Mouse (Mus musculus) MEL (cell line): ENCODE results near the gene Anapc15. TPM values are rescaled to one million over a fixed set of nuclear protein-coding genes. Genes with fewer than 3 reads are reported as not detected.

ENCODE experiments used
- DNase-seq: peaks from one replicate; pipeline ENCODE4 v3.0.0; 2011; ENCODE audit warnings: low read depth, low spot score
- H3K27ac ChIP-seq: 2 replicates; pipeline ENCODE4 v1.5.1; 2012; ENCODE audit warnings: low read depth, mild to moderate bottlenecking, control low read depth, low read length, moderate library complexity; ENCODE audit not compliant: control insufficient read depth
- H3K27me3 ChIP-seq, 2 experiments: fragments of 150-350 bp in 1 of 2; sonication (generic) in 1 of 2; 2 replicates each; pipeline ENCODE4 v1.6.1; 2012; ENCODE audit warnings: low read length in 2 of 2, mild to moderate bottlenecking in 2 of 2, improper control_type of control experiment in 1 of 2, moderate library complexity in 1 of 2; ENCODE audit not compliant: insufficient read depth in 2 of 2, control insufficient read depth in 1 of 2
- H3K36me3 ChIP-seq, 2 experiments: 2 replicates each; pipeline ENCODE4 v1.6.1; 2012 to 2014; ENCODE audit warnings: low read length in 2 of 2, improper control_type of control experiment in 1 of 2, inconsistent platforms in 1 of 2, mild to moderate bottlenecking in 1 of 2; ENCODE audit not compliant: insufficient read depth in 2 of 2, control insufficient read depth in 1 of 2
- H3K4me1 ChIP-seq, 2 experiments: fragments of 150-350 bp in 1 of 2; sonication (generic) in 1 of 2; 2 replicates each; pipeline ENCODE4 v1.6.1; 2012; ENCODE audit warnings: low read length in 2 of 2, improper control_type of control experiment in 1 of 2, mild to moderate bottlenecking in 1 of 2; ENCODE audit not compliant: insufficient read depth in 2 of 2, control insufficient read depth in 1 of 2
- H3K4me3 ChIP-seq, 2 experiments: fragments of 150-350 bp in 1 of 2; sonication (generic) in 1 of 2; 2 replicates each; pipeline ENCODE4 v1.5.1; 2012; ENCODE audit warnings: low read depth in 2 of 2, low read length in 2 of 2, mild to moderate bottlenecking in 2 of 2, moderate library complexity in 2 of 2, control low read depth in 1 of 2, improper control_type of control experiment in 1 of 2; ENCODE audit not compliant: control insufficient read depth in 1 of 2, insufficient read depth in 1 of 2
- H3K79me2 ChIP-seq: 2 replicates; pipeline ENCODE4 v1.6.1; 2012; ENCODE audit warnings: mild to moderate bottlenecking, low read length, moderate library complexity; ENCODE audit not compliant: control insufficient read depth, poor library complexity, insufficient read depth
- H3K9ac ChIP-seq: 2 replicates; pipeline ENCODE4 v1.6.1; 2012; ENCODE audit warnings: low read depth, mild to moderate bottlenecking, control low read depth, low read length, moderate library complexity; ENCODE audit not compliant: control insufficient read depth, poor library complexity, severe bottlenecking
- H3K9me3 ChIP-seq: fragments of 150-350 bp; sonication (generic); replicated peaks from 2 replicates; pipeline ENCODE4 v1.6.1; 2012; ENCODE audit warnings: mild to moderate bottlenecking, low read length, improper control_type of control experiment, moderate library complexity; ENCODE audit not compliant: insufficient read depth
- BHLHE40 ChIP-seq: IDR thresholded peaks from 2 replicates; pipeline ENCODE4 v1.6.1; 2012; ENCODE audit warnings: low read depth, mild to moderate bottlenecking, inconsistent platforms, low read length, improper control_type of control experiment, borderline replicate concordance
- CHD2 ChIP-seq: IDR thresholded peaks from 2 replicates; pipeline ENCODE4 v1.6.1; 2011; ENCODE audit warnings: low read length, improper control_type of control experiment
- CTCF ChIP-seq, 3 experiments: IDR thresholded peaks in 2 of 3; conservative IDR thresholded peaks in 1 of 3; 2 replicates each; pipeline ENCODE4 v1.5.1; 2011 to 2012; ENCODE audit warnings: low read length in 3 of 3, low read depth in 2 of 3, mild to moderate bottlenecking in 2 of 3, improper control_type of control experiment in 1 of 3, inconsistent platforms in 1 of 3, mixed read lengths in 1 of 3, moderate library complexity in 1 of 3; ENCODE audit not compliant: control insufficient read depth in 1 of 3, insufficient read depth in 1 of 3, poor library complexity in 1 of 3, severe bottlenecking in 1 of 3
- EP300 ChIP-seq, 2 experiments: IDR thresholded peaks; 2 replicates each; pipeline ENCODE4 v1.6.1; 2011; ENCODE audit warnings: improper control_type of control experiment in 2 of 2, low read length in 2 of 2, low read depth in 1 of 2, mild to moderate bottlenecking in 1 of 2
- ETS1 ChIP-seq: IDR thresholded peaks from 2 replicates; pipeline ENCODE4 v1.6.1; 2012; ENCODE audit warnings: low read depth, mild to moderate bottlenecking, inconsistent platforms, low read length, improper control_type of control experiment, moderate library complexity
- HCFC1 ChIP-seq: IDR thresholded peaks from 2 replicates; pipeline ENCODE4 v1.6.1; 2012; ENCODE audit warnings: low read depth, mild to moderate bottlenecking, inconsistent platforms, low read length, improper control_type of control experiment, moderate library complexity
- JUND ChIP-seq: IDR thresholded peaks from 2 replicates; pipeline ENCODE4 v1.6.1; 2011; ENCODE audit warnings: low read depth, mild to moderate bottlenecking, improper control_type of control experiment, low read length
- KAT2A ChIP-seq: conservative IDR thresholded peaks from 2 replicates; pipeline ENCODE4 v1.6.1; 2012; ENCODE audit warnings: low read depth, low read length, improper control_type of control experiment, inconsistent platforms
- MAZ ChIP-seq: IDR thresholded peaks from 2 replicates; pipeline ENCODE4 v1.6.1; 2012; ENCODE audit warnings: low read depth, mild to moderate bottlenecking, inconsistent platforms, low read length, improper control_type of control experiment
- MEF2A ChIP-seq: IDR thresholded peaks from 2 replicates; pipeline ENCODE4 v1.6.1; 2014; ENCODE audit warnings: low read depth, mild to moderate bottlenecking, inconsistent platforms, low read length, improper control_type of control experiment; ENCODE audit not compliant: poor library complexity, insufficient replicate concordance, severe bottlenecking; ENCODE audit errors: extremely low read depth
- MXI1 ChIP-seq: IDR thresholded peaks from 2 replicates; pipeline ENCODE4 v1.6.1; 2011; ENCODE audit warnings: mild to moderate bottlenecking, low read depth, low read length, improper control_type of control experiment
- MYC ChIP-seq: IDR thresholded peaks from 2 replicates; pipeline ENCODE4 v1.6.1; 2011; ENCODE audit warnings: low read depth, mild to moderate bottlenecking, low read length, improper control_type of control experiment, moderate library complexity
- NELFE ChIP-seq: IDR thresholded peaks from 2 replicates; pipeline ENCODE4 v1.6.1; 2011; ENCODE audit warnings: low read depth, low read length, improper control_type of control experiment
- NRF1 ChIP-seq: IDR thresholded peaks from 2 replicates; pipeline ENCODE4 v1.6.1; 2014; ENCODE audit warnings: low read depth, mild to moderate bottlenecking, inconsistent platforms, low read length, improper control_type of control experiment, moderate library complexity; ENCODE audit not compliant: poor library complexity, insufficient read depth, severe bottlenecking
- POLR2A ChIP-seq, 2 experiments: IDR thresholded peaks; 2 replicates each; pipeline ENCODE4 v1.6.1; 2011 to 2012; ENCODE audit warnings: low read length in 2 of 2, mild to moderate bottlenecking in 2 of 2, control low read depth in 1 of 2, improper control_type of control experiment in 1 of 2, low read depth in 1 of 2, moderate library complexity in 1 of 2; ENCODE audit not compliant: control insufficient read depth in 1 of 2, insufficient read depth in 1 of 2, poor library complexity in 1 of 2
- POLR2AphosphoS2 ChIP-seq: IDR thresholded peaks from 2 replicates; pipeline ENCODE4 v1.6.1; 2011; ENCODE audit warnings: low read length, improper control_type of control experiment
- RAD21 ChIP-seq: IDR thresholded peaks from 2 replicates; pipeline ENCODE4 v1.6.1; 2011; ENCODE audit warnings: mild to moderate bottlenecking, low read depth, low read length, improper control_type of control experiment
- SIN3A ChIP-seq: IDR thresholded peaks from 2 replicates; pipeline ENCODE4 v1.6.1; 2012; ENCODE audit warnings: low read length, improper control_type of control experiment, inconsistent platforms
- TAL1 ChIP-seq: IDR thresholded peaks from 2 replicates; pipeline ENCODE4 v1.6.1; 2012; ENCODE audit warnings: mild to moderate bottlenecking, inconsistent platforms, low read length, moderate library complexity, mixed read lengths
- TBP ChIP-seq: IDR thresholded peaks from 2 replicates; pipeline ENCODE4 v1.8.0; 2011; ENCODE audit warnings: low read depth, low read length, improper control_type of control experiment
- UBTF ChIP-seq: IDR thresholded peaks from 2 replicates; pipeline ENCODE4 v1.6.1; 2012; ENCODE audit warnings: low read depth, mild to moderate bottlenecking, inconsistent platforms, low read length, improper control_type of control experiment, moderate library complexity, borderline replicate concordance; ENCODE audit not compliant: insufficient read depth
- USF2 ChIP-seq, 2 experiments: IDR thresholded peaks; 2 replicates each; pipeline ENCODE4 v1.6.1; 2011 to 2012; ENCODE audit warnings: improper control_type of control experiment in 2 of 2, low read length in 2 of 2, borderline replicate concordance in 1 of 2, inconsistent platforms in 1 of 2, low read depth in 1 of 2, mild to moderate bottlenecking in 1 of 2; ENCODE audit not compliant: insufficient read depth in 1 of 2
- ZKSCAN1 ChIP-seq: IDR thresholded peaks from 2 replicates; pipeline ENCODE4 v1.6.1; 2012; ENCODE audit warnings: low read depth, mild to moderate bottlenecking, inconsistent platforms, low read length, improper control_type of control experiment, moderate library complexity
- ZMIZ1 ChIP-seq: IDR thresholded peaks from 2 replicates; pipeline ENCODE4 v1.6.1; 2012; ENCODE audit warnings: low read depth, mild to moderate bottlenecking, inconsistent platforms, low read length, improper control_type of control experiment, moderate library complexity
- ZNF384 ChIP-seq: IDR thresholded peaks from 2 replicates; pipeline ENCODE4 v1.6.1; 2012; ENCODE audit warnings: low read depth, mild to moderate bottlenecking, inconsistent platforms, low read length, improper control_type of control experiment
- polyA plus RNA-seq, 2 experiments: library from polyadenylated mRNA; stranded (reverse) in 1 of 2; unstranded in 1 of 2; fragments of >175 nt in 1 of 2; fragments of >200 nt in 1 of 2; gene quantifications; 2 replicates each; pipeline versions ENCODE4 v1.2.1 to v1.2.4; 2012; ENCODE audit warnings: low replicate concordance in 2 of 2, low read depth in 1 of 2; ENCODE audit not compliant: insufficient read length in 2 of 2, insufficient read depth in 1 of 2, missing spikeins in 1 of 2
- total RNA-seq: library from RNA; depleted of rRNA; stranded (reverse); fragments of 300-350 nt; gene quantifications from 2 replicates; pipeline ENCODE4 v1.2.3, GENCODE M21; 2012

Anapc15 gene
- total and polyA plus RNA-seq, 3 experiments: 68.7 to 103 TPM; not detected in 1

- no peak overlapping the region for H3K27ac ChIP-seq
- no peak for DNase-seq
- H3K27me3 ChIP-seq: no peaks in the 10 kb centered on the region; a peak in 2 of 4 replicates
- no peak overlapping the region for H3K9ac ChIP-seq
- no peak overlapping the region for H3K4me3 ChIP-seq
- TF ChIP-seq MAZ: no peak
- no peak for TF ChIP-seq SIN3A
- no peak for TF ChIP-seq KAT2A
- TF ChIP-seq ZKSCAN1: no peak
- TF ChIP-seq CHD2: no peak
- TF ChIP-seq HCFC1: no peak
- no peak for TF ChIP-seq USF2 (IDR thresholded peaks at IDR 0.05; ENCODE audit: borderline replicate concordance in 1 of 2, insufficient read depth in 1 of 2, low read depth in 1 of 2, low read length in 2 of 2)
- TF ChIP-seq ETS1: no peak
- no peak for TF ChIP-seq JUND
- no peak for TF ChIP-seq ZMIZ1
- TF ChIP-seq TBP: no peak
- no peak for TF ChIP-seq EP300 (IDR thresholded peaks at IDR 0.05; ENCODE audit: low read depth in 1 of 2, low read length in 2 of 2)
- TF ChIP-seq MEF2A: no peak
- no peak for TF ChIP-seq POLR2A (IDR thresholded peaks at IDR 0.05; ENCODE audit: control insufficient read depth in 1 of 2, insufficient read depth in 1 of 2, low read depth in 1 of 2, low read length in 2 of 2, poor library complexity in 1 of 2)
- TF ChIP-seq MXI1: no peak
- TF ChIP-seq MYC: no peak
- no peak for TF ChIP-seq TAL1
- no peak for TF ChIP-seq ZNF384
- no peaks in the 10 kb centered on the region for H3K4me1 ChIP-seq
- H3K9me3 ChIP-seq: no peaks in the 10 kb centered on the region
- no peaks in the 10 kb centered on the region for H3K79me2 ChIP-seq
- no peaks in the 10 kb centered on the region for H3K36me3 ChIP-seq
Measured at GRCm38 (mm10) chr7:101871296-101871695, 7.8 kb downstream of the Anapc15 start.

GRCm38 (mm10) chr7:101875978-101876377 is 12.5 kb downstream of the Anapc15 start:
- Histone ChIP-seq H3K9ac (no peak overlapping the region), H3K27ac (no peak overlapping the region), H3K27me3 (no peaks in the 10 kb centered on the region; a peak in 1 of 4 replicates), H3K4me1 (no peaks in the 10 kb centered on the region), H3K4me3 (no peak overlapping the region), H3K9me3 (no peaks in the 10 kb centered on the region), H3K79me2 (no peaks in the 10 kb centered on the region), H3K36me3 (no peaks in the 10 kb centered on the region)
- no peak for TF ChIP-seq CHD2
- no peak for TF ChIP-seq KAT2A
- no peak for TF ChIP-seq MXI1
- TF ChIP-seq SIN3A: no peak
- no peak for TF ChIP-seq RAD21
- TF ChIP-seq UBTF: no peak
- TF ChIP-seq USF2 (IDR thresholded peaks at IDR 0.05; ENCODE audit: borderline replicate concordance in 1 of 2, insufficient read depth in 1 of 2, low read depth in 1 of 2, low read length in 2 of 2): no peak
- TF ChIP-seq TBP: no peak
- TF ChIP-seq NRF1: no peak
- no peak for TF ChIP-seq POLR2AphosphoS2
- no peak for TF ChIP-seq NELFE
- no peak for TF ChIP-seq CTCF (IDR thresholded peaks at IDR 0.05 in 2 of 3, conservative IDR thresholded peaks at IDR 0.05 in 1 of 3; ENCODE audit: control insufficient read depth in 1 of 3, insufficient read depth in 1 of 3, low read depth in 2 of 3, low read length in 3 of 3, poor library complexity in 1 of 3, severe bottlenecking in 1 of 3)
- no peak for TF ChIP-seq BHLHE40
- DNase-seq: no peak
